Mouse (Mus musculus) CH12.LX (cell line): ENCODE data around the gene Samd4.

Source experiments
- CHD2 ChIP-seq: IDR thresholded peaks from 2 replicates; pipeline ENCODE4 v1.6.1; 2011; ENCODE audit warnings: low read length, improper control_type of control experiment
- CTCF ChIP-seq, 2 experiments: IDR thresholded peaks in 1 of 2; conservative IDR thresholded peaks in 1 of 2; 2 replicates each; pipeline ENCODE4 v1.5.1; 2011 to 2012; ENCODE audit warnings: low read depth in 2 of 2, low read length in 2 of 2, improper control_type of control experiment in 1 of 2, inconsistent platforms in 1 of 2, mild to moderate bottlenecking in 1 of 2, moderate library complexity in 1 of 2
- E2F4 ChIP-seq: IDR thresholded peaks from 2 replicates; pipeline ENCODE4 v1.6.1; 2011; ENCODE audit warnings: low read depth, low read length, improper control_type of control experiment; ENCODE audit not compliant: insufficient replicate concordance
- EP300 ChIP-seq: IDR thresholded peaks from 2 replicates; pipeline ENCODE4 v1.6.1; 2011; ENCODE audit warnings: low read length, improper control_type of control experiment
- GABPA ChIP-seq: IDR thresholded peaks from 2 replicates; pipeline ENCODE4 v1.6.1; 2012; ENCODE audit warnings: low read depth, low read length, improper control_type of control experiment, inconsistent platforms; ENCODE audit not compliant: insufficient replicate concordance
- KAT2A ChIP-seq: IDR thresholded peaks from 2 replicates; pipeline ENCODE4 v1.6.1; 2012; ENCODE audit warnings: low read length, improper control_type of control experiment, inconsistent platforms; ENCODE audit not compliant: insufficient replicate concordance
- MAFK ChIP-seq: IDR thresholded peaks from 2 replicates; pipeline ENCODE4 v1.6.1; 2011; ENCODE audit warnings: low read length, improper control_type of control experiment; ENCODE audit not compliant: insufficient replicate concordance
- MEF2A ChIP-seq: IDR thresholded peaks from 2 replicates; pipeline ENCODE4 v1.6.1; 2014; ENCODE audit warnings: low read depth, mild to moderate bottlenecking, inconsistent platforms, low read length, improper control_type of control experiment, borderline replicate concordance
- MXI1 ChIP-seq: IDR thresholded peaks from 2 replicates; pipeline ENCODE4 v1.6.1; 2011; ENCODE audit warnings: mild to moderate bottlenecking, low read depth, low read length, improper control_type of control experiment
- NRF1 ChIP-seq: IDR thresholded peaks from 2 replicates; pipeline ENCODE4 v1.6.1; 2014; ENCODE audit warnings: low read depth, mild to moderate bottlenecking, inconsistent platforms, low read length, improper control_type of control experiment, moderate library complexity
- POLR2A ChIP-seq: IDR thresholded peaks from 2 replicates; pipeline ENCODE4 v1.6.1; 2011; ENCODE audit warnings: low read depth, mild to moderate bottlenecking, improper control_type of control experiment, low read length
- ZC3H11A ChIP-seq: IDR thresholded peaks from 2 replicates; pipeline ENCODE4 v1.6.1; 2012; ENCODE audit warnings: low read depth, mild to moderate bottlenecking, inconsistent platforms, low read length, improper control_type of control experiment
- ZKSCAN1 ChIP-seq: IDR thresholded peaks from 2 replicates; pipeline ENCODE4 v1.6.1; 2012; ENCODE audit warnings: low read depth, inconsistent platforms, low read length, improper control_type of control experiment, borderline replicate concordance

DNA sequence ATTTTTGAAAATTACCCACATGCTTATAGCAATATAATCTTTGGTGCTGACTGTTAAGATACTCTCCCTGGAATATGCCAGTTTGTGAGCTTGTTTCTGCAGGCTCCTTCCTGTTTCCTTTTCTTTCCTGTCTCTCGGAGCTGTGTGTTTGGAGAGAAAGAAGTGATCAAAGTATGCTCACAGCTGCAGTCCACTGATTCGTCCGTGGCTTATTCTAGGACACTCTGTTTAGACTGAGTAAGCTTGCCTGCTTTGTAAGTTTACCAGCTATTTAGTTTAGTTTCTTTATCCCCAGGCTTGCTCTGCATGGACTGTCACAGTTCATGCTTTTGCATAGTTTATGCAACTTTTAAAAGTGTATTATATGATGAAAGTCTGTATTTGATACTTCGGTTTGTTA lies 43.3 kb upstream of the Samd4 start:
- TF ChIP-seq E2F4 (no peak), CHD2 (no peak), ZC3H11A (no peak), MAFK (no peak), KAT2A (no peak), MEF2A (no peak), GABPA (no peak), ZKSCAN1 (no peak), NRF1 (no peak), EP300 (no peak), POLR2A (no peak), CTCF (conservative IDR thresholded peaks at IDR 0.05 in 1 of 2, IDR thresholded peaks at IDR 0.05 in 1 of 2; ENCODE audit: low read depth in 2 of 2, low read length in 2 of 2) (no peak), MXI1 (no peak)
